Mouse (Mus musculus) liver, embryonic 13.5 days (tissue): ENCODE measurements around the gene Rag1. TPM values are rescaled to one million over a fixed set of nuclear protein-coding genes. Genes with fewer than 3 reads are reported as not detected.
A peak's percentile ranks its signal among the peaks of the same experiment; 100 is the strongest.

Experiments used
- ATAC-seq: fragments of 200-750 bp; cut with Nextera tagmentation; 2 replicates; pipeline ENCODE4 v1.8.0; 2017; ENCODE audit warnings: low read depth, mild to moderate bottlenecking, moderate number of reproducible peaks, moderate library complexity
- DNase-seq: peaks from one replicate; pipeline ENCODE4 v3.0.0; 2022
- H3K27ac ChIP-seq: fragments of 300-500 bp; sonication (generic); 2 replicates; pipeline ENCODE4 v1.5.1; 2015; ENCODE audit warnings: moderate library complexity, mild to moderate bottlenecking, inconsistent platforms
- H3K27me3 ChIP-seq: fragments of 300-500 bp; sonication (generic); 2 replicates; pipeline ENCODE4 v1.6.1; 2015; ENCODE audit warnings: mild to moderate bottlenecking, inconsistent platforms
- H3K36me3 ChIP-seq: fragments of 300-500 bp; sonication (generic); 2 replicates; pipeline ENCODE4 v1.6.1; 2015; ENCODE audit warnings: mild to moderate bottlenecking, inconsistent platforms
- H3K4me1 ChIP-seq: fragments of 300-500 bp; sonication (generic); replicated peaks from 2 replicates; pipeline ENCODE4 v1.6.1; 2015; ENCODE audit warnings: inconsistent platforms
- H3K4me2 ChIP-seq: fragments of 300-500 bp; sonication (generic); 2 replicates; pipeline ENCODE4 v1.6.1; 2015; ENCODE audit warnings: inconsistent platforms, mild to moderate bottlenecking, moderate library complexity
- H3K4me3 ChIP-seq: fragments of 300-500 bp; sonication (generic); replicated peaks from 2 replicates; pipeline ENCODE4 v1.5.1; 2015; ENCODE audit warnings: mild to moderate bottlenecking, inconsistent platforms
- H3K9ac ChIP-seq: fragments of 300-500 bp; sonication (generic); 2 replicates; pipeline ENCODE4 v1.6.1; 2015; ENCODE audit warnings: mild to moderate bottlenecking, inconsistent platforms
- H3K9me3 ChIP-seq: fragments of 300-500 bp; sonication (generic); replicated peaks from 2 replicates; pipeline ENCODE4 v1.6.1; 2016; ENCODE audit warnings: inconsistent platforms
- WGBS: fragments of 180-500 bp; shearing (Covaris S2); methylation state at CpG from one replicate; pipeline ENCODE4 v1.1.7; 2015; ENCODE audit not compliant: insufficient replicate concordance; 5-methylcytosine and 5-hydroxymethylcytosine counted together
- polyA plus RNA-seq: library from polyadenylated mRNA; unstranded; fragments of >200 nt; fragmentation: Nextera tagmentation; extraction: Ambion mirVana; gene quantifications from 2 replicates; pipeline ENCODE4 v1.2.1, GENCODE M21; 2015

Gene Rag1
- 0.06 and 0.12 TPM in 2 replicates for polyA plus RNA-seq

GRCm38 (mm10) chr2:101649114-101649671, at the start of gene Rag1, which contains the start of gene B230118H07Rik:
Gene Rag1, minus strand, starts transcription at chr2:101649501.
Gene B230118H07Rik, minus strand, starts transcription at chr2:101649532.
- peaks cover 10% of the 10 kb centered on the region; the same call in 1 of the 2 replicates for H3K4me1 ChIP-seq
- peaks cover 3% of the 10 kb centered on the region; the same call in 1 of the 2 replicates for H3K27me3 ChIP-seq
- H3K9me3 ChIP-seq, result no peaks in the 10 kb centered on the region
- 32% methylated on average over 8 of the region's 8 CpGs for WGBS
- H3K27ac ChIP-seq, result no peak within 1 kb of the TSS
- no peak within 1 kb of the TSS for H3K4me2 ChIP-seq
- no peaks in the 10 kb centered on the region for H3K36me3 ChIP-seq
- H3K9ac ChIP-seq, result no peak within 1 kb of the TSS
- DNase-seq (no peak), ATAC-seq (0 out of 2 replicates have a peak, but pooled peaks have one; percentile 15)
- H3K4me3 ChIP-seq, result no peak within 1 kb of the TSS

- Histone ChIP-seq H3K9ac (no peak overlapping the region), H3K9me3 (no peaks in the 10 kb centered on the region), H3K4me2 (no peak overlapping the region), H3K27me3 (no peaks in the 10 kb centered on the region), H3K4me3 (no peak overlapping the region), H3K36me3 (peaks cover 57% of the 10 kb centered on the region), H3K4me1 (peaks cover 6% of the 10 kb centered on the region), H3K27ac (no peak overlapping the region)
- ATAC-seq (peak; percentile 67), DNase-seq (no peak)
- WGBS, result 77% methylated on average over 7 of the region's 7 CpGs
These were observed 46.3 kb upstream of the Rag1 start for GRCm38 (mm10) chr2:101695584-101695983.

- 67% methylated on average over 5 of the region's 5 CpGs for WGBS
- Histone ChIP-seq H3K4me2 (no peak overlapping the region), H3K4me3 (no peak overlapping the region), H3K36me3 (peaks cover 67% of the 10 kb centered on the region), H3K9me3 (no peaks in the 10 kb centered on the region), H3K9ac (no peak overlapping the region), H3K27me3 (no peaks in the 10 kb centered on the region), H3K4me1 (peaks cover 3% of the 10 kb centered on the region), H3K27ac (no peak overlapping the region)
- no peak for ATAC-seq
- no peak for DNase-seq
These were observed 44.4 kb upstream of the Rag1 start for GRCm38 (mm10) chr2:101693577-101694215.

- 66% methylated on average over 4 of the region's 4 CpGs for WGBS
- Histone ChIP-seq H3K27ac (no peak overlapping the region), H3K4me1 (no peaks in the 10 kb centered on the region; the same call in 1 of the 2 replicates), H3K36me3 (peaks cover 66% of the 10 kb centered on the region), H3K9ac (no peak overlapping the region), H3K4me3 (no peak overlapping the region), H3K4me2 (no peak overlapping the region), H3K27me3 (no peaks in the 10 kb centered on the region), H3K9me3 (no peaks in the 10 kb centered on the region)
- no peak for DNase-seq
- ATAC-seq, result no peak
These were observed 43.7 kb upstream of the Rag1 start for GRCm38 (mm10) chr2:101693043-101693442.

GRCm38 (mm10) chr2:101690252-101690827, 41.0 kb upstream of the Rag1 start:
- no peaks in the 10 kb centered on the region for H3K9me3 ChIP-seq
- H3K36me3 ChIP-seq, result peaks cover 60% of the 10 kb centered on the region
- H3K9ac ChIP-seq, result no peak overlapping the region
- no peak overlapping the region for H3K4me3 ChIP-seq
- no peak overlapping the region for H3K27ac ChIP-seq
- ATAC-seq (no peak), DNase-seq (no peak)
- H3K27me3 ChIP-seq, result no peaks in the 10 kb centered on the region
- WGBS, result 78% methylated on average over 9 of the region's 9 CpGs
- H3K4me2 ChIP-seq, result no peak overlapping the region
- H3K4me1 ChIP-seq, result no peaks in the 10 kb centered on the region; the same call in 1 of the 2 replicates

GRCm38 (mm10) chr2:101688011-101688410, 38.7 kb upstream of the Rag1 start:
- no peaks in the 10 kb centered on the region for H3K9me3 ChIP-seq
- H3K27me3 ChIP-seq, result no peaks in the 10 kb centered on the region
- peaks cover 63% of the 10 kb centered on the region for H3K36me3 ChIP-seq
- H3K4me3 ChIP-seq, result no peak overlapping the region
- no peak overlapping the region for H3K27ac ChIP-seq
- 86% methylated on average over 5 of the region's 5 CpGs for WGBS
- no peak for DNase-seq
- H3K4me2 ChIP-seq, result no peak overlapping the region
- H3K9ac ChIP-seq, result no peak overlapping the region
- no peak for ATAC-seq
- H3K4me1 ChIP-seq, result no peaks in the 10 kb centered on the region

GRCm38 (mm10) chr2:101684421-101684820, 35.1 kb upstream of the Rag1 start:
- Histone ChIP-seq H3K27me3 (no peaks in the 10 kb centered on the region), H3K4me3 (no peak overlapping the region), H3K9ac (no peak overlapping the region), H3K4me2 (no peak overlapping the region), H3K27ac (no peak overlapping the region), H3K36me3 (peaks cover 39% of the 10 kb centered on the region), H3K9me3 (no peaks in the 10 kb centered on the region), H3K4me1 (peaks cover 10% of the 10 kb centered on the region)
- DNase-seq (no peak), ATAC-seq (no peak)
- WGBS, result 83% methylated on average over 12 of the region's 12 CpGs

- DNase-seq (peak; percentile 6), ATAC-seq (no peak)
- peak overlapping the region; percentile 96 for H3K4me3 ChIP-seq
- peaks cover 16% of the 10 kb centered on the region for H3K4me1 ChIP-seq
- H3K27me3 ChIP-seq, result 0 out of 2 replicates have a peak, but pooled peaks cover 3% of the 10 kb centered on the region
- H3K9ac ChIP-seq, result peak overlapping the region; percentile 94
- H3K27ac ChIP-seq, result no peak overlapping the region; the same call in 1 of the 2 replicates
- H3K4me2 ChIP-seq, result peak overlapping the region; percentile 80
- 0 out of 2 replicates have a peak, but pooled peaks cover 4% of the 10 kb centered on the region for H3K36me3 ChIP-seq
- no peaks in the 10 kb centered on the region for H3K9me3 ChIP-seq
- 6% methylated on average over 15 of the region's 15 CpGs for WGBS
These were observed 30.0 kb upstream of the Rag1 start for GRCm38 (mm10) chr2:101679164-101679784.

- H3K9ac ChIP-seq, result peak within 1 kb of the TSS; percentile 94
- peak within 1 kb of the TSS; percentile 80 for H3K4me2 ChIP-seq
- H3K9me3 ChIP-seq, result no peaks in the 10 kb centered on the region
- 0 out of 2 replicates have a peak, but pooled peaks cover 6% of the 10 kb centered on the region for H3K27me3 ChIP-seq
- H3K36me3 ChIP-seq, result 0 out of 2 replicates have a peak, but pooled peaks cover 4% of the 10 kb centered on the region
- DNase-seq (peak; percentile 77), ATAC-seq (peak; percentile 96)
- WGBS, result under 1% methylated on average over 67 of the region's 68 CpGs
- peak within 1 kb of the TSS; percentile 96 for H3K4me3 ChIP-seq
- peak within 1 kb of the TSS; percentile 54 for H3K27ac ChIP-seq
- peaks cover 16% of the 10 kb centered on the region for H3K4me1 ChIP-seq
These were observed 29.1 kb upstream of the Rag1 start, which contains the start of gene Traf6 for GRCm38 (mm10) chr2:101678236-101679021. Gene Traf6, plus strand, starts transcription at chr2:101678429.

- no peak overlapping the region for H3K27ac ChIP-seq
- 45% methylated on average over 3 of the region's 3 CpGs for WGBS
- no peaks in the 10 kb centered on the region for H3K9me3 ChIP-seq
- 0 out of 2 replicates have a peak, but pooled peaks cover 6% of the 10 kb centered on the region for H3K27me3 ChIP-seq
- no peak overlapping the region for H3K9ac ChIP-seq
- H3K4me1 ChIP-seq, result 0 out of 2 replicates have a peak, but pooled peaks cover 3% of the 10 kb centered on the region
- DNase-seq (no peak), ATAC-seq (no peak)
- H3K4me2 ChIP-seq, result no peak overlapping the region
- H3K36me3 ChIP-seq, result no peaks in the 10 kb centered on the region
- no peak overlapping the region for H3K4me3 ChIP-seq
These were observed 24.2 kb upstream of the Rag1 start for GRCm38 (mm10) chr2:101673547-101673946.
